Mouse (Mus musculus): Measurements from ENCODE around the gene Casc3.

DNA sequence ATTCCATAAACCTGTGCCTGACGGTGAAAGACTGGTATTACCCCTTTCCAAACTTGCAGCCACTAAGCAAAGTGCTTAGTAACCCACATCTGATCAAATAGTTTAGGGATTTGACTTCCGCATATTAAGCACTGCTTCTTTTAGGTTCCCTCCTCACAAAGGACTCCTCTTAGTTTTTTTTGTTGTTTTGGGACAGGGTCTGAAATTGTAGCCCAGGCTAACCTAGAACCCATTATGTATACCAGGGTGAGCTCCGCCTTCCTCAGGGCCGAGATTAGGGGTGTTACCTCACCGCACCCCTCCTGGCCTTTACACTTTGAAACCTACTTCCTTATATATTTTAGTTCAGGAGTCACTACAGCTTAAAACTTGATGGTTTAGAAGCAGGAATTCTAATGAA lies 14.9 kb upstream of the Casc3 start:
- TF ChIP-seq CTCF (IDR thresholded peaks at IDR 0.05; ENCODE audit: extremely low read depth, insufficient read depth, low read length) (no peak), POLR2A (IDR thresholded peaks at IDR 0.05; ENCODE audit: extremely low read depth, insufficient read depth, low read length) (no peak)

Data from cortical plate, adult 2 months (tissue).